Mouse (Mus musculus): ENCODE results near the gene Wdfy1. TPM values are rescaled to one million over a fixed set of nuclear protein-coding genes. Genes with fewer than 3 reads are reported as not detected.

The Wdfy1 gene
- polyA plus RNA-seq, 1 experiment from 2014 or later, result 69.8 TPM

DNA sequence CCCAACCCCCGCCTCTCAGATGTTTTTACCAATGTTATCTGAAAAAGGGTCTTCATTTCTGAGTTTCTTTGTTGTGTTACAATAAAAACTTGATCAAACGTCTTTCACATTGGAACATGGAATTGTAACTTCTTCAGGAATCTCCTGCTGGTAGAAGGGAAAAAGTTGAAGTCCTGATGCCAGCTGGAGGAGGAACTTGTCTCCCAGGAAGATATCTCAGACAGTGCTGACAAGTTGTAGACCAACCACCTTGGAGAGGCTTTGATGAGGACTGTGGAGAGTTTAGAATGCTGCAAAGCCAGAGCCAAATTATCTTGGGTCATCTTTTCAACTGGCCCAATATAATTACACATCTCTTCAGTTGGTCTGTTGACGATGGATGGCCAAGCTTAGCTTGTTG is 83.5 kb downstream of the Wdfy1 start:
- peaks cover 3% of the 10 kb centered on the region for H3K4me1 ChIP-seq (ENCODE audit: control insufficient read depth, insufficient read depth, low read length)

DNA sequence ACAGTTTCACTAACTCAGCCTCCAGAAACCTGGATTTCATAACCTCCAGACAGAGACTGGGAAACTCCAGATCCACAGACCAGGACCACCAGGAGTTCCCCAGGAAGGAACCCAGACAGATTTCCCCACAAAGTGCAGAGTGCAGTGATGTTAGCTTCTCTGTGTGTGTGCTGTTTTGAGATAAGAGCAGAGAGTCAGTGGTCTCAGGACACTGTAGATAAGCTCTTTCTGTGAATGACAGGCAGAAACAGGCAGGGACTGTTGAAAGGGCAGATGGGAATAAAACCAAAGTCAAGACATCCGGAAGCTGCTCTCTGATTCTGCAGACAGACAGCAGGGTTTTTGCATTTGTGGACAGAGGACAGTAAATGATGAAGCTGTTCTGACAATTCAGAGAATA is 88.7 kb downstream of the Wdfy1 start:
- Histone ChIP-seq H3K9me3 (replicated peaks; ENCODE audit: control insufficient read depth, low read length) (no peaks in the 10 kb centered on the region), H3K9ac (ENCODE audit: low read length) (no peak overlapping the region), H3K4me2 (ENCODE audit: low read length) (no peak overlapping the region), H3K36me3 (ENCODE audit: control insufficient read depth, insufficient read depth, low read length) (no peaks in the 10 kb centered on the region), H3K4me1 (ENCODE audit: control insufficient read depth, insufficient read depth, low read length) (no peaks in the 10 kb centered on the region), H3K4me3 (ENCODE audit: low read depth, low read length) (no peak overlapping the region), H3K27ac (ENCODE audit: low read depth, low read length) (no peak overlapping the region), H3K27me3 (replicated peaks; ENCODE audit: control insufficient read depth, insufficient read depth, low read length) (no peaks in the 10 kb centered on the region)
- WGBS, result 100% methylated on average over 1 of the region's 1 CpGs
- ATAC-seq (no peak), DNase-seq (ENCODE audit: low spot score) (no peak)

More for the DNA sequence above, 83.5 kb downstream of the Wdfy1 start:
- Histone ChIP-seq H3K4me3 (ENCODE audit: low read depth, low read length) (no peak overlapping the region), H3K4me2 (ENCODE audit: low read length) (no peak overlapping the region), H3K36me3 (ENCODE audit: control insufficient read depth, insufficient read depth, low read length) (no peaks in the 10 kb centered on the region), H3K27me3 (replicated peaks; ENCODE audit: control insufficient read depth, insufficient read depth, low read length) (no peaks in the 10 kb centered on the region), H3K27ac (ENCODE audit: low read depth, low read length) (no peak overlapping the region), H3K9me3 (replicated peaks; ENCODE audit: control insufficient read depth, low read length) (no peaks in the 10 kb centered on the region), H3K9ac (ENCODE audit: low read length) (no peak overlapping the region)
- 85% methylated on average over 3 of the region's 3 CpGs for WGBS
- DNase-seq (ENCODE audit: low spot score) (no peak), ATAC-seq (no peak)

DNA sequence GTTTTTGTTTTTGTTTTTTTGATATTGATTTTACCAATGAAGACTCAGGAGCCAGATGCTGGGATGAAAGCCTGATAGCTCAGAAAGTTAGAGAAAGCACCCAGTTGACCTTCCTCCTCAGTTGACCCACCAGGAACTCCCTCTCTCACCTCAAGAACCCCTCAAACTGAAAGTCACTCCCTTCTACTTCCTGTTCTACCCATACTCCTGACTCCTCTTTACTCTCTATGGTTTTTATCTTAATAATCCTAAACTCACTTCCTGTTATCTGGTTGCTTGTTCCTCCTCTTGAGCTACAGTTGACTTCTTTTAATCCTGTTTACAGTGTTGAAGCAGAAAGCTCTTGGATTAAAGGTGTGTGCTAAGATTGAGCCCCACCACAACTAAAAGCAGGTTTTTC is 91.9 kb downstream of the Wdfy1 start:
- no peaks in the 10 kb centered on the region for H3K9me3 ChIP-seq (replicated peaks; ENCODE audit: control insufficient read depth, low read length)
- no peaks in the 10 kb centered on the region for H3K36me3 ChIP-seq (ENCODE audit: control insufficient read depth, insufficient read depth, low read length)
- no peak overlapping the region for H3K9ac ChIP-seq (ENCODE audit: low read length)
- no peaks in the 10 kb centered on the region for H3K4me1 ChIP-seq (ENCODE audit: control insufficient read depth, insufficient read depth, low read length)
- no peaks in the 10 kb centered on the region for H3K27me3 ChIP-seq (replicated peaks; ENCODE audit: control insufficient read depth, insufficient read depth, low read length)
- ATAC-seq, result no peak
- H3K4me3 ChIP-seq (ENCODE audit: low read depth, low read length), result no peak overlapping the region
- DNase-seq (ENCODE audit: low spot score), result no peak
- H3K4me2 ChIP-seq (ENCODE audit: low read length), result no peak overlapping the region
- no peak overlapping the region for H3K27ac ChIP-seq (ENCODE audit: low read depth, low read length)

DNA sequence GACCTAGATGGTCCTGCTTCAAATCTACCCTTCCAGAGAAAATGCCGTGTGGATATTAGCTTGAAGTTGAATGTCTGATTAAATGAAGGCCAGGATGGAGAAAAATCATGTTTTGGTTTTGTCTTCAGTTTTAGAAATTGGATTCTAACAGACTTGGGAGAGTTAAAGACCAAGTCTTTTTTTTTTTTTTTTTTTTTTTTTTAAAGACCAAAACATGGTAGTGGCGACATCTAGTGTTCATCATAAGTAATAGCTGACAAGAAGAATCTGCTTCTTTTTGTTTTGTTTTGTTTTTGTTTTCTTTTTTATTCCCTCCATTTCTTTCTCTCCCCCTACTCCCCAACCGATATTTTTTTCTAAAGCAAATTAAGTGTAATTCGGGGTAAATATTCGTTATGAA is 93.0 kb downstream of the Wdfy1 start:
- Histone ChIP-seq H3K9ac (ENCODE audit: low read length) (no peak overlapping the region), H3K36me3 (ENCODE audit: control insufficient read depth, insufficient read depth, low read length) (no peaks in the 10 kb centered on the region), H3K27me3 (replicated peaks; ENCODE audit: control insufficient read depth, insufficient read depth, low read length) (no peaks in the 10 kb centered on the region), H3K9me3 (replicated peaks; ENCODE audit: control insufficient read depth, low read length) (no peaks in the 10 kb centered on the region), H3K27ac (ENCODE audit: low read depth, low read length) (no peak overlapping the region), H3K4me2 (ENCODE audit: low read length) (no peak overlapping the region), H3K4me3 (ENCODE audit: low read depth, low read length) (no peak overlapping the region), H3K4me1 (ENCODE audit: control insufficient read depth, insufficient read depth, low read length) (no peaks in the 10 kb centered on the region)
- 16% methylated on average over 5 of the region's 5 CpGs for WGBS
- ATAC-seq, result no peak
- DNase-seq (ENCODE audit: low spot score), result peak; percentile 34

DNA sequence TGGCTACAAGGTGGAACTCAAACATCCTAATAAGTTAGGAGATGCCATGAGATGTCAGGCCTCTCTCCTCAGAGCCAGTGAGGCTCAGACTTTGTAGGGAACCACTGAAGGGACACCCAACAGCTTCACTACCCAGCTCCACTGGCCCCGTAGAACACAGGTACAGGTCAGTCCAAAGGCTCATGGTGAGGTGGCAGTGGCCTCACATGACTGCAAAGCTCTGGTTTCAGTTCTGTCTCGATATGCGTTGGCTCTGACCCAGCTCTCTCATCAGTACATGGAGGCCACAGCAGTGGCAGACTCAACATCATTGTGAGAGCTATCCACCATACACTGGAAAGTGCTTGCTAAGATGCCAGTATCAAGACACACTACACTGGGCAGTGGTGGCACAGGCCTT is 95.2 kb downstream of the Wdfy1 start:
- H3K27me3 ChIP-seq (replicated peaks; ENCODE audit: control insufficient read depth, insufficient read depth, low read length), result no peaks in the 10 kb centered on the region
- no peak overlapping the region for H3K9ac ChIP-seq (ENCODE audit: low read length)
- no peaks in the 10 kb centered on the region for H3K36me3 ChIP-seq (ENCODE audit: control insufficient read depth, insufficient read depth, low read length)
- ATAC-seq, result no peak
- WGBS, result 96% methylated on average over 3 of the region's 3 CpGs
- H3K4me3 ChIP-seq (ENCODE audit: low read depth, low read length), result no peak overlapping the region
- no peak for DNase-seq (ENCODE audit: low spot score)
- H3K9me3 ChIP-seq (replicated peaks; ENCODE audit: control insufficient read depth, low read length), result no peaks in the 10 kb centered on the region
- H3K4me1 ChIP-seq (ENCODE audit: control insufficient read depth, insufficient read depth, low read length), result no peaks in the 10 kb centered on the region
- H3K4me2 ChIP-seq (ENCODE audit: low read length), result no peak overlapping the region
- no peak overlapping the region for H3K27ac ChIP-seq (ENCODE audit: low read depth, low read length)

DNA sequence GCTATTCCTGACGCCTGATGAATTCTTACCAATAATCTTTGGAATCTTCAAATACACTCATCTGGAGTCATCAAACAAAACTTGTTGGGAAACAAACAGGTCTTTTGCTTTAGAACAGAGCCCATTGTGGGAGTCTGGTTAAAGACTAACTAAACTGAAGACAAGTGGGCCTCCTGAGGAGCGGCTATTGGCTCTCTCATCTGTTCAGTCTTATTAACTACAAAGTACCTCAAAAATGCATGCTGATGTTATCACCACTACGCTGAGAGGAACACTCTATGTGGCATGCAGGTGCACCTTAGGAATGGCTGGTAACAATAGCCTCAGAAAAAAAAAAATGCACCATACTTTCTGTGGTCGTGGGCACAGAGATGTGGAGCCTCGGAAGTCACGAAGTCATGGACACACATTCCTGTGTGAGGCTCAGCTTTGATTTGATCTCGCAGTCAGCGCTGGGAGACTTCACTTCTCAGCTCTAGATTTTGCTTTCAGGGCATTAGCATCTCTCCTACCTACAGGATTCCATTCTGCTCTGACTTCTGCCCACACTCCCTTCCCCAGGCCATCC is 97.7 kb downstream of the Wdfy1 start:
- no peak overlapping the region for H3K27ac ChIP-seq (ENCODE audit: low read depth, low read length)
- H3K4me2 ChIP-seq (ENCODE audit: low read length), result no peak overlapping the region
- no peaks in the 10 kb centered on the region for H3K9me3 ChIP-seq (replicated peaks; ENCODE audit: control insufficient read depth, low read length)
- H3K4me3 ChIP-seq (ENCODE audit: low read depth, low read length), result no peak overlapping the region
- no peak overlapping the region for H3K9ac ChIP-seq (ENCODE audit: low read length)
- no peaks in the 10 kb centered on the region for H3K4me1 ChIP-seq (ENCODE audit: control insufficient read depth, insufficient read depth, low read length)
- 0 out of 2 replicates have a peak, but pooled peaks cover 1% of the 10 kb centered on the region for H3K27me3 ChIP-seq (replicated peaks; ENCODE audit: control insufficient read depth, insufficient read depth, low read length)
- no peaks in the 10 kb centered on the region for H3K36me3 ChIP-seq (ENCODE audit: control insufficient read depth, insufficient read depth, low read length)
- ATAC-seq (no peak), DNase-seq (ENCODE audit: low spot score) (no peak)
- 81% methylated on average over 8 of the region's 8 CpGs for WGBS

DNA sequence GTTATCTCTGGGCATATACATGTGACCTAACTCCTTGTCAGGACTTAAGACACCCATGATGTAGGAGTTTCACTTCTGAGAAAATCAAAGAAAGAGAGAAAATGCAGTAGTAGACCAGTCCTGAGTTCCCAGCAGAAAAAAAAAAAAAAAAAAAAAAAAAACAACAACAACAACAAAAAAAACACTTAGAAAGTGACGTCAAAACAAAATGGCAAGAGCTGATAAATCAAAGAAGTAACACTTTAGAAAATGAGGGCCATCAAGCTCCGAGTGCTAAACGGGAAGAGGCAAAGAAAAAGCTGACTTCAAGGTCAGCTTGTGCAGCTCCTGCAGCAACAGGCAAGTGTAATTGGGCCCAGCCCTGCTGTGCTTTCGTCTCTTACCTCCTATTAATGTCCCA is 100.2 kb downstream of the Wdfy1 start:
- Histone ChIP-seq H3K9ac (ENCODE audit: low read length) (no peak overlapping the region), H3K4me2 (ENCODE audit: low read length) (no peak overlapping the region), H3K9me3 (replicated peaks; ENCODE audit: control insufficient read depth, low read length) (no peaks in the 10 kb centered on the region), H3K4me1 (ENCODE audit: control insufficient read depth, insufficient read depth, low read length) (peaks cover 5% of the 10 kb centered on the region), H3K27ac (ENCODE audit: low read depth, low read length) (no peak overlapping the region), H3K27me3 (replicated peaks; ENCODE audit: control insufficient read depth, insufficient read depth, low read length) (peaks cover 15% of the 10 kb centered on the region), H3K4me3 (ENCODE audit: low read depth, low read length) (no peak overlapping the region), H3K36me3 (ENCODE audit: control insufficient read depth, insufficient read depth, low read length) (no peaks in the 10 kb centered on the region)
- 83% methylated on average over 4 of the region's 4 CpGs for WGBS
- no peak for DNase-seq (ENCODE audit: low spot score)
- ATAC-seq, result no peak

DNA sequence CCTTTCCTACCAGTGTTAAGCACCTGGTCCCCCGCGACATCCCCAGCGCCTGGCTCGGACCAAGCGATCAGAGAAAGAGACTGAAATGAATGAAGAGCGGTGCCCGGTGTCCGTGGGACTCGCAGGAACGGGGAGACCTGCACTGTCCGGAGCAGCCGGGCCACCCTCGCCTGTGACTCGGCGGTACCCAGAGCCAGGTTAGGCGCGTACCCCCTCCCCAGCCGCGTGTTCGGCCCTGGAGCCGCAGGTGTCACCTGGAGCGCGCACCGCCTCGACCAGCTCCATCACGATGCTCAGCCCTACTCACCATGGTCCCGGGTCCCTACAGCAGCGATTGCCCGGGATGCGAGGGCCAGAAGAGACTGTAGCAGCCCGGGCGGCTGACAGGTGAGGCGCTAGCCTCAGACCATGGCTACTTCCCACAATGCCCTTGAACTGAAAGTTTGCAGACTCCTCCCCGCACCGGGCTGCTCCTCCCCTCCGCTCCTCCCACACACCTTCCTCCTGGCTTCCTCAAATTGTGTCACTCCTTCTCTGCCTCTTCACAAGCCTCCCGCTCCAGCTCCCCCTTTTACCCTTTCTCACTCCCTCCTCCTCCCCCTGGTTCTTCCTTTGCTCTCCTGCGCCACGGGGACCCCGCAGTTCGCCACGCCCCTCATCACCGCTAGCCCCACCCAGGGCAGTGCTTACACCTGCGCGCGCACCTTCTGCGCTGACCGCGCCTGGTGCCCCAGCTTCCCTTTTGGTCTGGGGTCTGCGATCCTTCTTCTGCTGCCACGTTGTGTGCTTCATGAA is 104.2 kb downstream of the Wdfy1 start, which contains the start of gene Ap1s3:
TSS of gene Ap1s3 (minus strand) at position 430 of the 795 bp plus-strand sequence.
- Histone ChIP-seq H3K4me3 (ENCODE audit: low read depth, low read length) (peak within 1 kb of the TSS; percentile 56), H3K4me1 (ENCODE audit: control insufficient read depth, insufficient read depth, low read length) (peaks cover 5% of the 10 kb centered on the region), H3K4me2 (ENCODE audit: low read length) (peak within 1 kb of the TSS; percentile 99), H3K27me3 (replicated peaks; ENCODE audit: control insufficient read depth, insufficient read depth, low read length) (peaks cover 17% of the 10 kb centered on the region), H3K27ac (ENCODE audit: low read depth, low read length) (no peak within 1 kb of the TSS), H3K36me3 (ENCODE audit: control insufficient read depth, insufficient read depth, low read length) (no peaks in the 10 kb centered on the region), H3K9ac (ENCODE audit: low read length) (peak within 1 kb of the TSS; percentile 59), H3K9me3 (replicated peaks; ENCODE audit: control insufficient read depth, low read length) (no peaks in the 10 kb centered on the region)
- WGBS, result under 1% methylated on average over 51 of the region's 51 CpGs
- peak; percentile 87 for ATAC-seq
- peak; percentile 42 for DNase-seq (ENCODE audit: low spot score)

DNA sequence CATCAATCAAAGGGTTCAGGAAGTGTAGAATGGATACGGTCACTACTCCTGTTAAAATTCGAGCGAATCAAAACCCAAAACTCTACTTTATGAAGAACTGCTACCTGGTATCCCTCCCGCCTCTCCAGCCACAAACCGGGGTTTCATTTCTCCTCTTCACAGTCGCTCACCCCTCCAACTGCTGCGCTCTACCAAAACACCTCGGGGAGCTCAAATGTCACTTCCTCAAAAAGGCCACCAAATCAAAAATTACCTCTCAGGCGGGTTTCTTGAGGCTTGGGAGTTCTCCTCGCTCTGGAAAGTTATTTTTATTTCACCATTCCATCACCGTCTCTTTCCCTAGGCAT is 104.8 kb downstream of the Wdfy1 start:
- Histone ChIP-seq H3K27ac (ENCODE audit: low read depth, low read length) (no peak overlapping the region), H3K4me3 (ENCODE audit: low read depth, low read length) (peak overlapping the region; percentile 56), H3K27me3 (replicated peaks; ENCODE audit: control insufficient read depth, insufficient read depth, low read length) (peaks cover 17% of the 10 kb centered on the region), H3K4me2 (ENCODE audit: low read length) (peak overlapping the region; percentile 99), H3K36me3 (ENCODE audit: control insufficient read depth, insufficient read depth, low read length) (no peaks in the 10 kb centered on the region), H3K9ac (ENCODE audit: low read length) (peak overlapping the region; percentile 59; the same call in 1 of the 2 replicates), H3K4me1 (ENCODE audit: control insufficient read depth, insufficient read depth, low read length) (peaks cover 5% of the 10 kb centered on the region), H3K9me3 (replicated peaks; ENCODE audit: control insufficient read depth, low read length) (no peaks in the 10 kb centered on the region)
- no peak for DNase-seq (ENCODE audit: low spot score)
- WGBS, result 1% methylated on average over 11 of the region's 11 CpGs
- no peak for ATAC-seq
